Mouse (Mus musculus) layer of hippocampus, postnatal 25 days (tissue): ENCODE data around the gene Tsg101. TPM values are rescaled to one million over a fixed set of nuclear protein-coding genes. Genes with fewer than 3 reads are reported as not detected.
"Not testable (repeated sequence)": the region's sequence is repeated elsewhere in the genome, so short reads cannot be mapped to it uniquely, and the experiment has no call there.

Experiments
- DNase-seq, 2 experiments: peaks; one replicate each; pipeline ENCODE4 v3.0.0; 2022; ENCODE audit warnings: mixed read lengths in 2 of 2, low spot score in 1 of 2; ENCODE audit errors: extremely low spot score in 1 of 2
- total RNA-seq, 2 experiments: library from RNA; stranded (reverse); gene quantifications; 2 replicates each; pipeline ENCODE4 v1.2.3; 2021

Tsg101 gene
- 10 to 100 TPM; 69.3 to 80.6 TPM for total RNA-seq

GRCm38 (mm10) chr7:46919551-46920176 is at the start of gene Tsg101:
Gene Tsg101 (minus strand): TSS chr7:46919969.
- DNase-seq, result peak; percentile 89 to 92

- no peak for DNase-seq
Observed at GRCm38 (mm10) chr7:46964070-46964469, 44.3 kb upstream of the Tsg101 start.

- DNase-seq, result peak; percentile 32 to 64
Observed at GRCm38 (mm10) chr7:46962806-46963618, 43.2 kb upstream of the Tsg101 start.

GRCm38 (mm10) chr7:46962132-46962531 is 42.4 kb upstream of the Tsg101 start:
- DNase-seq, result no peak

- DNase-seq, result no peak
Observed at GRCm38 (mm10) chr7:46960991-46961390, 41.2 kb upstream of the Tsg101 start.

- peak in 1 of 2 experiments; percentile 17 for DNase-seq
Observed at GRCm38 (mm10) chr7:46958853-46959252, 39.1 kb upstream of the Tsg101 start.

GRCm38 (mm10) chr7:46957831-46958691 is 38.3 kb upstream of the Tsg101 start, which contains the start of gene Uevld:
Gene Uevld (minus strand): TSS chr7:46958527.
- DNase-seq, result peak; percentile 84 to 93

GRCm38 (mm10) chr7:46935847-46936246 is 16.1 kb upstream of the Tsg101 start:
- no peak for DNase-seq

GRCm38 (mm10) chr7:46934788-46935187 is 15.0 kb upstream of the Tsg101 start:
- no peak for DNase-seq

GRCm38 (mm10) chr7:46931370-46931769 is 11.6 kb upstream of the Tsg101 start:
- no peak for DNase-seq

- DNase-seq, result no peak
Observed at GRCm38 (mm10) chr7:46928291-46928690, 8.5 kb upstream of the Tsg101 start.

GRCm38 (mm10) chr7:46922075-46922474 is 2.3 kb upstream of the Tsg101 start:
- DNase-seq, result no peak

- DNase-seq, result no peak
Observed at GRCm38 (mm10) chr7:46918678-46919371, 944 bp downstream of the Tsg101 start.

- no peak for DNase-seq
Observed at GRCm38 (mm10) chr7:46916376-46916775, 3.4 kb downstream of the Tsg101 start.

- DNase-seq, result no peak
Observed at GRCm38 (mm10) chr7:46911250-46911649, 8.5 kb downstream of the Tsg101 start.

- no peak for DNase-seq
Observed at GRCm38 (mm10) chr7:46899343-46899742, 20.4 kb downstream of the Tsg101 start.

- DNase-seq, result no peak
Observed at GRCm38 (mm10) chr7:46895511-46895910, 24.3 kb downstream of the Tsg101 start.

GRCm38 (mm10) chr7:46883304-46883703 is 36.5 kb downstream of the Tsg101 start:
- DNase-seq, result no peak

GRCm38 (mm10) chr7:46881941-46882340 is 37.8 kb downstream of the Tsg101 start:
- DNase-seq, result not testable (repeated sequence)

- no peak for DNase-seq
Observed at GRCm38 (mm10) chr7:46880992-46881391, 38.8 kb downstream of the Tsg101 start.
